Mouse (Mus musculus) intestine, embryonic 14.5 days (tissue): Measurements from ENCODE around the gene Slc9b2. TPM values are rescaled to one million over a fixed set of nuclear protein-coding genes. Genes with fewer than 3 reads are reported as not detected.
A peak's percentile ranks its signal among the peaks of the same experiment; 100 is the strongest.

Source experiments
- ATAC-seq: fragments of 200-750 bp; cut with Nextera tagmentation; replicated peaks from 2 replicates; pipeline ENCODE4 v1.8.0; 2017; ENCODE audit warnings: low read depth, moderate number of reproducible peaks, moderate TSS enrichment, moderate library complexity; ENCODE audit not compliant: low FRiP score, low TSS enrichment
- DNase-seq: peaks from one replicate; pipeline ENCODE4 v3.0.0-alpha.2; 2018; ENCODE audit warnings: low spot score
- H3K27ac ChIP-seq: fragments of 300-500 bp; sonication (generic); 2 replicates; pipeline ENCODE4 v1.5.1; 2014; ENCODE audit warnings: low read depth, mild to moderate bottlenecking, control low read depth
- H3K27me3 ChIP-seq: fragments of 300-500 bp; sonication (generic); replicated peaks from 2 replicates; pipeline ENCODE4 v1.6.1; 2014; ENCODE audit warnings: low read length, control low read depth; ENCODE audit not compliant: control insufficient read depth, insufficient read depth
- H3K36me3 ChIP-seq: fragments of 300-500 bp; sonication (generic); 2 replicates; pipeline ENCODE4 v1.6.1; 2014; ENCODE audit warnings: low read length, control low read depth; ENCODE audit not compliant: control insufficient read depth, insufficient read depth
- H3K4me1 ChIP-seq: fragments of 300-500 bp; sonication (generic); replicated peaks from 2 replicates; pipeline ENCODE4 v1.6.1; 2014; ENCODE audit warnings: low read length, control low read depth, mixed read lengths; ENCODE audit not compliant: control insufficient read depth, insufficient read depth
- H3K4me2 ChIP-seq: fragments of 300-500 bp; sonication (generic); 2 replicates; pipeline ENCODE4 v1.6.1; 2014; ENCODE audit warnings: low read length
- H3K4me3 ChIP-seq: fragments of 300-500 bp; sonication (generic); 2 replicates; pipeline ENCODE4 v1.5.1; 2014; ENCODE audit warnings: low read depth, low read length, control low read depth, mixed read lengths
- H3K9ac ChIP-seq: fragments of 300-500 bp; sonication (generic); 2 replicates; pipeline ENCODE4 v1.6.1; 2014; ENCODE audit warnings: mild to moderate bottlenecking, low read length
- H3K9me3 ChIP-seq: fragments of 300-500 bp; sonication (generic); 2 replicates; pipeline ENCODE4 v1.6.1; 2016; ENCODE audit warnings: low read length, control low read depth; ENCODE audit not compliant: control insufficient read depth
- WGBS: fragments of 180-500 bp; shearing (Covaris S2); extraction: QIAGEN DNeasy Blood & Tissue Kit; methylation state at CpG from one replicate; pipeline ENCODE4 v1.1.7; 2014; 5-methylcytosine and 5-hydroxymethylcytosine counted together
- polyA plus RNA-seq: library from polyadenylated mRNA; unstranded; fragments of >200 nt; fragmentation: Nextera tagmentation; extraction: Ambion mirVana; gene quantifications from 2 replicates; pipeline ENCODE4 v1.2.1, GENCODE M21; 2014

Slc9b2 gene
- polyA plus RNA-seq, result 2.9 and 3.1 TPM in 2 replicates

- WGBS, result 9% methylated on average over 27 of the region's 28 CpGs
- Histone ChIP-seq H3K4me3 (peak within 1 kb of the TSS; percentile 25), H3K9ac (peak within 1 kb of the TSS; percentile 8; the same call in 1 of the 2 replicates), H3K27me3 (no peaks in the 10 kb centered on the region), H3K27ac (no peak within 1 kb of the TSS), H3K4me2 (peak within 1 kb of the TSS; percentile 57), H3K4me1 (peaks cover 4% of the 10 kb centered on the region; the same call in 1 of the 2 replicates), H3K36me3 (no peaks in the 10 kb centered on the region), H3K9me3 (no peaks in the 10 kb centered on the region)
- ATAC-seq, result peak; percentile 86
- DNase-seq, result peak; percentile 57
These were observed at the start of gene Slc9b2 for GRCm38 (mm10) chr3:135307411-135308259. Gene Slc9b2, plus strand, starts transcription at chr3:135307700.

GRCm38 (mm10) chr3:135258919-135259318 is 48.6 kb upstream of the Slc9b2 start:
- no peaks in the 10 kb centered on the region for H3K9me3 ChIP-seq
- H3K27me3 ChIP-seq, result no peaks in the 10 kb centered on the region
- 91% methylated on average over 10 of the region's 10 CpGs for WGBS
- no peak for ATAC-seq
- no peak overlapping the region for H3K4me3 ChIP-seq
- peaks cover 90% of the 10 kb centered on the region for H3K36me3 ChIP-seq
- H3K4me1 ChIP-seq, result no peaks in the 10 kb centered on the region
- no peak overlapping the region for H3K9ac ChIP-seq
- H3K27ac ChIP-seq, result no peak overlapping the region
- no peak overlapping the region for H3K4me2 ChIP-seq
- no peak for DNase-seq

GRCm38 (mm10) chr3:135260233-135260632 is 47.3 kb upstream of the Slc9b2 start:
- H3K36me3 ChIP-seq, result peaks cover 97% of the 10 kb centered on the region

GRCm38 (mm10) chr3:135268616-135269015 is 38.9 kb upstream of the Slc9b2 start:
- 89% methylated on average over 5 of the region's 5 CpGs for WGBS
- no peaks in the 10 kb centered on the region for H3K27me3 ChIP-seq
- no peak overlapping the region for H3K9ac ChIP-seq
- ATAC-seq (no peak), DNase-seq (no peak)
- peaks cover 93% of the 10 kb centered on the region for H3K36me3 ChIP-seq
- H3K4me1 ChIP-seq, result no peaks in the 10 kb centered on the region
- no peaks in the 10 kb centered on the region for H3K9me3 ChIP-seq
- no peak overlapping the region for H3K4me2 ChIP-seq
- no peak overlapping the region for H3K27ac ChIP-seq
- H3K4me3 ChIP-seq, result no peak overlapping the region

More at GRCm38 (mm10) chr3:135260233-135260632, 47.3 kb upstream of the Slc9b2 start:
- H3K4me1 ChIP-seq, result no peaks in the 10 kb centered on the region
- H3K27me3 ChIP-seq, result no peaks in the 10 kb centered on the region
- ATAC-seq, result no peak
- H3K4me3 ChIP-seq, result no peak overlapping the region
- H3K9ac ChIP-seq, result no peak overlapping the region
- no peak overlapping the region for H3K27ac ChIP-seq
- 94% methylated on average over 7 of the region's 7 CpGs for WGBS
- H3K9me3 ChIP-seq, result no peaks in the 10 kb centered on the region
- DNase-seq, result no peak
- H3K4me2 ChIP-seq, result no peak overlapping the region

GRCm38 (mm10) chr3:135269391-135269990 is 38.0 kb upstream of the Slc9b2 start:
- Histone ChIP-seq H3K27ac (no peak overlapping the region), H3K4me3 (no peak overlapping the region), H3K9me3 (no peaks in the 10 kb centered on the region), H3K4me2 (no peak overlapping the region), H3K36me3 (peaks cover 84% of the 10 kb centered on the region), H3K4me1 (no peaks in the 10 kb centered on the region), H3K9ac (no peak overlapping the region), H3K27me3 (no peaks in the 10 kb centered on the region)
- WGBS, result 66% methylated on average over 10 of the region's 10 CpGs
- no peak; the same call in 1 of the 2 replicates for ATAC-seq
- no peak for DNase-seq

GRCm38 (mm10) chr3:135272627-135273026 is 34.9 kb upstream of the Slc9b2 start:
- Histone ChIP-seq H3K4me1 (no peaks in the 10 kb centered on the region), H3K27ac (no peak overlapping the region), H3K36me3 (peaks cover 57% of the 10 kb centered on the region), H3K9me3 (no peaks in the 10 kb centered on the region), H3K4me2 (no peak overlapping the region), H3K4me3 (no peak overlapping the region), H3K27me3 (no peaks in the 10 kb centered on the region), H3K9ac (no peak overlapping the region)
- ATAC-seq (no peak), DNase-seq (no peak)
- WGBS, result 74% methylated on average over 12 of the region's 12 CpGs

GRCm38 (mm10) chr3:135273047-135273446 is 34.5 kb upstream of the Slc9b2 start:
- H3K36me3 ChIP-seq, result peaks cover 53% of the 10 kb centered on the region

GRCm38 (mm10) chr3:135280160-135280559 is 27.3 kb upstream of the Slc9b2 start:
- 70% methylated on average over 4 of the region's 4 CpGs for WGBS
- ATAC-seq, result no peak
- Histone ChIP-seq H3K9me3 (no peaks in the 10 kb centered on the region), H3K36me3 (no peaks in the 10 kb centered on the region), H3K4me3 (no peak overlapping the region), H3K27ac (no peak overlapping the region), H3K4me2 (no peak overlapping the region), H3K27me3 (no peaks in the 10 kb centered on the region), H3K9ac (no peak overlapping the region), H3K4me1 (0 out of 2 replicates have a peak, but pooled peaks cover 3% of the 10 kb centered on the region)
- DNase-seq, result no peak

More at GRCm38 (mm10) chr3:135273047-135273446, 34.5 kb upstream of the Slc9b2 start:
- no peaks in the 10 kb centered on the region for H3K9me3 ChIP-seq
- DNase-seq, result no peak
- H3K9ac ChIP-seq, result no peak overlapping the region
- ATAC-seq, result no peak
- 90% methylated on average over 13 of the region's 13 CpGs for WGBS
- no peak overlapping the region for H3K27ac ChIP-seq
- H3K27me3 ChIP-seq, result no peaks in the 10 kb centered on the region
- H3K4me1 ChIP-seq, result no peaks in the 10 kb centered on the region
- H3K4me2 ChIP-seq, result no peak overlapping the region
- H3K4me3 ChIP-seq, result no peak overlapping the region
